Mouse (Mus musculus) hindbrain, embryonic 13.5 days (tissue): ENCODE results near the gene Slc22a12. TPM values are rescaled to one million over a fixed set of nuclear protein-coding genes. Genes with fewer than 3 reads are reported as not detected.
A peak's percentile ranks its signal among the peaks of the same experiment; 100 is the strongest.

Experiments used
- ATAC-seq: fragments of 200-750 bp; cut with Nextera tagmentation; 2 replicates; pipeline ENCODE4 v1.8.0; 2017; ENCODE audit warnings: moderate TSS enrichment; ENCODE audit not compliant: low FRiP score
- H3K27ac ChIP-seq: fragments of 300-500 bp; sonication (generic); 2 replicates; pipeline ENCODE4 v1.5.1; 2015; ENCODE audit warnings: inconsistent platforms, mild to moderate bottlenecking, moderate library complexity
- H3K27me3 ChIP-seq: fragments of 300-500 bp; sonication (generic); 2 replicates; pipeline ENCODE4 v1.6.1; 2015; ENCODE audit warnings: mild to moderate bottlenecking, inconsistent platforms
- H3K36me3 ChIP-seq: fragments of 300-500 bp; sonication (generic); 2 replicates; pipeline ENCODE4 v1.6.1; 2015; ENCODE audit warnings: mild to moderate bottlenecking, inconsistent platforms
- H3K4me1 ChIP-seq: fragments of 300-500 bp; sonication (generic); replicated peaks from 2 replicates; pipeline ENCODE4 v1.6.1; 2015; ENCODE audit warnings: inconsistent platforms
- H3K4me2 ChIP-seq: fragments of 300-500 bp; sonication (generic); 2 replicates; pipeline ENCODE4 v1.6.1; 2015; ENCODE audit warnings: inconsistent platforms, mild to moderate bottlenecking, moderate library complexity
- H3K4me3 ChIP-seq: fragments of 300-500 bp; sonication (generic); 2 replicates; pipeline ENCODE4 v1.5.1; 2015; ENCODE audit warnings: mild to moderate bottlenecking, inconsistent platforms
- H3K9ac ChIP-seq: fragments of 300-500 bp; sonication (generic); 2 replicates; pipeline ENCODE4 v1.6.1; 2015; ENCODE audit warnings: mild to moderate bottlenecking, inconsistent platforms
- H3K9me3 ChIP-seq: fragments of 300-500 bp; sonication (generic); 2 replicates; pipeline ENCODE4 v1.6.1; 2016; ENCODE audit warnings: inconsistent platforms
- WGBS: fragments of 180-500 bp; shearing (Covaris S2); methylation state at CpG from one replicate; pipeline ENCODE4 v1.1.7; 2015; 5-methylcytosine and 5-hydroxymethylcytosine counted together
- polyA plus RNA-seq: library from polyadenylated mRNA; unstranded; fragments of >200 nt; fragmentation: Nextera tagmentation; extraction: Ambion mirVana; gene quantifications from 2 replicates; pipeline ENCODE4 v1.2.1, GENCODE M21; 2015

Slc22a12 gene
- polyA plus RNA-seq, 1 experiment from 2014 or later, result 0.23 TPM

- WGBS, result 49% methylated on average over 10 of the region's 10 CpGs
- no peak overlapping the region for H3K4me3 ChIP-seq
Measured at GRCm38 (mm10) chr19:6507393-6507792, 35.4 kb downstream of the Slc22a12 start.

GRCm38 (mm10) chr19:6504656-6505045 is 38.2 kb downstream of the Slc22a12 start:
- H3K36me3 ChIP-seq, result peaks cover 45% of the 10 kb centered on the region
- H3K4me1 ChIP-seq, result peaks cover 84% of the 10 kb centered on the region
- H3K4me2 ChIP-seq, result peak overlapping the region; percentile 94; the same call in 1 of the 2 replicates
- 88% methylated on average over 12 of the region's 12 CpGs for WGBS
- ATAC-seq, result no peak
- peak overlapping the region; percentile 98 for H3K27ac ChIP-seq
- H3K4me3 ChIP-seq, result no peak overlapping the region
- peak overlapping the region; percentile 100; the same call in 1 of the 2 replicates for H3K9ac ChIP-seq
- no peaks in the 10 kb centered on the region for H3K27me3 ChIP-seq
- H3K9me3 ChIP-seq, result no peaks in the 10 kb centered on the region

More at GRCm38 (mm10) chr19:6507393-6507792, 35.4 kb downstream of the Slc22a12 start:
- Histone ChIP-seq H3K9me3 (no peaks in the 10 kb centered on the region), H3K27me3 (no peaks in the 10 kb centered on the region), H3K4me2 (no peak overlapping the region), H3K36me3 (peaks cover 72% of the 10 kb centered on the region), H3K27ac (peak overlapping the region; percentile 77), H3K4me1 (peaks cover 59% of the 10 kb centered on the region), H3K9ac (no peak overlapping the region)
- no peak for ATAC-seq

- Histone ChIP-seq H3K4me1 (peaks cover 90% of the 10 kb centered on the region), H3K27ac (peak overlapping the region; percentile 98), H3K4me3 (no peak overlapping the region; the same call in none of the 2 replicates), H3K9ac (peak overlapping the region; percentile 100), H3K4me2 (peak overlapping the region; percentile 94), H3K27me3 (no peaks in the 10 kb centered on the region), H3K9me3 (no peaks in the 10 kb centered on the region), H3K36me3 (peaks cover 40% of the 10 kb centered on the region)
- no peak for ATAC-seq
- 34% methylated on average over 16 of the region's 16 CpGs for WGBS
Measured at GRCm38 (mm10) chr19:6503926-6504655, 38.7 kb downstream of the Slc22a12 start.

- Histone ChIP-seq H3K4me3 (peak overlapping the region; percentile 91), H3K9ac (peak overlapping the region; percentile 100), H3K36me3 (peaks cover 31% of the 10 kb centered on the region), H3K4me1 (peaks cover 92% of the 10 kb centered on the region), H3K27me3 (no peaks in the 10 kb centered on the region), H3K9me3 (no peaks in the 10 kb centered on the region), H3K4me2 (peak overlapping the region; percentile 94), H3K27ac (peak overlapping the region; percentile 98)
- 4% methylated on average over 20 of the region's 20 CpGs for whole genome bisulfite sequencing
- ATAC-seq, result peak; percentile 22
Measured at GRCm38 (mm10) chr19:6502543-6503319, 40.1 kb downstream of the Slc22a12 start.

GRCm38 (mm10) chr19:6502035-6502541 is 40.7 kb downstream of the Slc22a12 start:
- Histone ChIP-seq H3K4me1 (peaks cover 85% of the 10 kb centered on the region), H3K4me3 (peak overlapping the region; percentile 91), H3K9ac (peak overlapping the region; percentile 100), H3K27ac (peak overlapping the region; percentile 98), H3K36me3 (peaks cover 25% of the 10 kb centered on the region), H3K9me3 (no peaks in the 10 kb centered on the region), H3K4me2 (peak overlapping the region; percentile 94), H3K27me3 (no peaks in the 10 kb centered on the region)
- peak; percentile 29 for ATAC-seq
- under 1% methylated on average over 25 of the region's 25 CpGs for WGBS

GRCm38 (mm10) chr19:6500636-6501025 is 42.2 kb downstream of the Slc22a12 start:
- Histone ChIP-seq H3K27me3 (no peaks in the 10 kb centered on the region), H3K36me3 (peaks cover 11% of the 10 kb centered on the region), H3K9ac (peak overlapping the region; percentile 100), H3K27ac (peak overlapping the region; percentile 98), H3K9me3 (no peaks in the 10 kb centered on the region), H3K4me3 (peak overlapping the region; percentile 91), H3K4me2 (peak overlapping the region; percentile 94), H3K4me1 (peaks cover 84% of the 10 kb centered on the region)
- 34% methylated on average over 2 of the region's 2 CpGs for WGBS
- no peak for ATAC-seq

GRCm38 (mm10) chr19:6499860-6500635 is 42.8 kb downstream of the Slc22a12 start:
- Histone ChIP-seq H3K4me3 (peak overlapping the region; percentile 91), H3K36me3 (peaks cover 5% of the 10 kb centered on the region), H3K9ac (peak overlapping the region; percentile 100), H3K4me1 (peaks cover 84% of the 10 kb centered on the region), H3K4me2 (peak overlapping the region; percentile 94), H3K27ac (peak overlapping the region; percentile 98), H3K27me3 (peaks cover 2% of the 10 kb centered on the region; the same call in 1 of the 2 replicates), H3K9me3 (no peaks in the 10 kb centered on the region)
- WGBS, result 50% methylated on average over 6 of the region's 6 CpGs
- ATAC-seq, result no peak

- no peaks in the 10 kb centered on the region for H3K36me3 ChIP-seq
- H3K27ac ChIP-seq, result peak overlapping the region; percentile 98
- ATAC-seq, result no peak
- H3K4me3 ChIP-seq, result peak overlapping the region; percentile 91
- peak overlapping the region; percentile 100 for H3K9ac ChIP-seq
- 5% methylated on average over 26 of the region's 38 CpGs for WGBS
- H3K4me1 ChIP-seq, result peaks cover 82% of the 10 kb centered on the region
- peaks cover 6% of the 10 kb centered on the region; the same call in 1 of the 2 replicates for H3K27me3 ChIP-seq
- peak overlapping the region; percentile 94 for H3K4me2 ChIP-seq
- H3K9me3 ChIP-seq, result no peaks in the 10 kb centered on the region
Measured at GRCm38 (mm10) chr19:6498350-6499131, 44.3 kb downstream of the Slc22a12 start.

- Histone ChIP-seq H3K4me2 (peak overlapping the region; percentile 94), H3K4me3 (peak overlapping the region; percentile 91), H3K36me3 (no peaks in the 10 kb centered on the region), H3K27me3 (peaks cover 9% of the 10 kb centered on the region; the same call in 1 of the 2 replicates), H3K9ac (peak overlapping the region; percentile 100), H3K4me1 (peaks cover 78% of the 10 kb centered on the region), H3K27ac (peak overlapping the region; percentile 98), H3K9me3 (no peaks in the 10 kb centered on the region)
- ATAC-seq, result peak; percentile 9
- WGBS, result 2% methylated on average over 37 of the region's 39 CpGs
Measured at GRCm38 (mm10) chr19:6497803-6498202, 45.0 kb downstream of the Slc22a12 start.

- WGBS, result 0% methylated on average over 11 of the region's 39 CpGs
- H3K27ac ChIP-seq, result peak overlapping the region; percentile 98
- peak overlapping the region; percentile 100 for H3K9ac ChIP-seq
- peaks cover 78% of the 10 kb centered on the region for H3K4me1 ChIP-seq
- peak overlapping the region; percentile 91 for H3K4me3 ChIP-seq
- peak; percentile 69 for ATAC-seq
- H3K36me3 ChIP-seq, result no peaks in the 10 kb centered on the region
- no peaks in the 10 kb centered on the region for H3K9me3 ChIP-seq
- H3K27me3 ChIP-seq, result peaks cover 9% of the 10 kb centered on the region; the same call in 1 of the 2 replicates
- H3K4me2 ChIP-seq, result peak overlapping the region; percentile 94
Measured at GRCm38 (mm10) chr19:6497150-6497801, 45.6 kb downstream of the Slc22a12 start.
